Mouse (Mus musculus) kidney, adult 2 months (tissue): ENCODE results near the gene Naglu.

Source experiments
- CTCF ChIP-seq: fragments of 200-500 bp; conservative IDR thresholded peaks from 2 replicates; pipeline ENCODE4 v1.5.1; 2011; ENCODE audit warnings: low read depth, mild to moderate bottlenecking, control low read depth, low read length, moderate library complexity, mixed read lengths; ENCODE audit not compliant: insufficient read depth, insufficient read length
- POLR2A ChIP-seq: fragments of 200-500 bp; IDR thresholded peaks from one replicate; pipeline ENCODE4 v1.6.1; 2011; ENCODE audit warnings: low read depth, low read length, control low read depth

- TF ChIP-seq CTCF (no peak), POLR2A (no peak)
Observed at GRCm38 (mm10) chr11:101030136-101030807, 39.5 kb upstream of the Naglu start.
